Mouse (Mus musculus): Measurements from ENCODE around the gene Timm50. TPM values are rescaled to one million over a fixed set of nuclear protein-coding genes. Genes with fewer than 3 reads are reported as not detected.
A peak's percentile ranks its signal among the peaks of the same experiment; 100 is the strongest.

Timm50 gene
- polyA plus RNA-seq, 1 experiment, result 40.3 TPM

DNA sequence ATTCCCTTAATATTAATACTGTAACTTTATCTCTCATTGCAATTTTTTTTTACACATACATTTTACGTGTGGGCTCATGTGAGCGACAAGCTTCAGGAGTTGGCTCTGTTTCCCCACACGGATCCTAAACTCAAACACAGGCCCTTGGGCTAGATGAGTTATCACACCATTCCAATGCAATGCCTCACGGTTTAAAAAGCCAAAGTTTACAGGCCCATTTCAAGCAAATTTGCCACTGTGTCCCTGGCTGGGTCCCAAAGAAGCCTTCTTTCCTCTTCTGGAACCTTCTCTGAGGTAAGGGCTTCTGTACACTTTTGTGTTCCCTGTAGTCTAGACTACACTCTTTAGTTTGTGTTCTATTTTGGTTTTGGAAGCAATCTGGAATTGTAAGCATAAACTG lies 22.7 kb upstream of the Timm50 start:
- H3K4me1 ChIP-seq (ENCODE audit: control insufficient read depth, insufficient read depth, low read length), result peaks cover 7% of the 10 kb centered on the region
- TF ChIP-seq POLR2A (IDR thresholded peaks at IDR 0.05; ENCODE audit: low read depth, low read length), result no peak
- TF ChIP-seq CTCF (IDR thresholded peaks at IDR 0.05; ENCODE audit: borderline replicate concordance, insufficient read depth, low read length), result no peak
- H3K27ac ChIP-seq (ENCODE audit: insufficient read depth, low read length), result peak overlapping the region; percentile 72

GRCm38 (mm10) chr7:28328260-28328659 lies 16.4 kb upstream of the Timm50 start:
- Histone ChIP-seq H3K4me1 (ENCODE audit: control insufficient read depth, insufficient read depth, low read length) (no peaks in the 10 kb centered on the region; the same call in 1 of the 2 replicates), H3K27ac (ENCODE audit: insufficient read depth, low read length) (no peak overlapping the region), H3K4me3 (ENCODE audit: insufficient read depth, low read length) (no peak overlapping the region)
- no peak for TF ChIP-seq POLR2A (IDR thresholded peaks at IDR 0.05; ENCODE audit: low read depth, low read length)
- TF ChIP-seq CTCF (IDR thresholded peaks at IDR 0.05; ENCODE audit: borderline replicate concordance, insufficient read depth, low read length), result no peak

More for the DNA sequence above, 22.7 kb upstream of the Timm50 start:
- H3K4me3 ChIP-seq (ENCODE audit: insufficient read depth, low read length), result no peak overlapping the region

DNA sequence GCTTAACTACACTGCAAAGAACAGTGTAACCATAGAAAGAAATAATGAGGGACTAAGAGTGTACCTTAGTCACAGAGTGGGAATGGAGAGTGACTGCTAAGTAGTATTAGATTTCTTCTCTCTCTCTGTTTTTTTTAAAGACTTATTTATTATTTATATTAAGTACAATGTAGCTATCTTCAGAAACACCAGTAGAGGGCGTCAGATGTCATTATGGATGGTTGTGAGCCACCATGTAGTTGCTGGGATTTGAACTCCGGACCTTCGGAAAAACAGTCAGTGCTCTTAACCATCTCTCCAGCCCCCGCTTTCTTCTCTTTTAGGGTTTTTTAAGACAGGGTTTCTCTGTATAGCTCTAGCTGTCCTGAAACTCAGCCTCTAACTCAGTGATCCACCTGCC lies 14.6 kb upstream of the Timm50 start:
- Histone ChIP-seq H3K27ac (ENCODE audit: insufficient read depth, low read length) (no peak overlapping the region), H3K4me3 (ENCODE audit: insufficient read depth, low read length) (no peak overlapping the region), H3K4me1 (ENCODE audit: control insufficient read depth, insufficient read depth, low read length) (no peaks in the 10 kb centered on the region)
- TF ChIP-seq CTCF (IDR thresholded peaks at IDR 0.05; ENCODE audit: borderline replicate concordance, insufficient read depth, low read length) (no peak), POLR2A (IDR thresholded peaks at IDR 0.05; ENCODE audit: low read depth, low read length) (no peak)

DNA sequence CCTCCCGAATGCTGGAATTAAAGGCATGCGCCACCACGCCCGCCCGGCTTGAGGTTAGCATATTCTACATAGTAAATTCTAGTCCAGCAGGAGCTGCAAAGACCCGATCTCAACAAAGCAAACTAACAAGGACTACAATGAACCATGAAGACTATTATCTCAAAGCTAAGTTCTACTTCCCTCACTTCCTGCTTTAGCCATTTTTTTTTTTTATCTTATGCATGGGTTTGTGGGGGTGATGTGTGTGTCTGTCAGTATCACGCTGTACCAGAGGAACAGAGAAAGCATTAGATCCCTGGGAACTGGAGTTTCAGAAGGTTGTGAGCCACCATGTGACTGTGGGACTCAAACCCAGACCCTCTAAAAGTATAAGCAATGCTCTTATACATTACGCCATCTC lies 13.4 kb upstream of the Timm50 start:
- no peaks in the 10 kb centered on the region for H3K4me1 ChIP-seq (ENCODE audit: control insufficient read depth, insufficient read depth, low read length)
- TF ChIP-seq POLR2A (IDR thresholded peaks at IDR 0.05; ENCODE audit: low read depth, low read length) (no peak), CTCF (IDR thresholded peaks at IDR 0.05; ENCODE audit: borderline replicate concordance, insufficient read depth, low read length) (no peak)
- no peak overlapping the region for H3K4me3 ChIP-seq (ENCODE audit: insufficient read depth, low read length)
- no peak overlapping the region for H3K27ac ChIP-seq (ENCODE audit: insufficient read depth, low read length)

DNA sequence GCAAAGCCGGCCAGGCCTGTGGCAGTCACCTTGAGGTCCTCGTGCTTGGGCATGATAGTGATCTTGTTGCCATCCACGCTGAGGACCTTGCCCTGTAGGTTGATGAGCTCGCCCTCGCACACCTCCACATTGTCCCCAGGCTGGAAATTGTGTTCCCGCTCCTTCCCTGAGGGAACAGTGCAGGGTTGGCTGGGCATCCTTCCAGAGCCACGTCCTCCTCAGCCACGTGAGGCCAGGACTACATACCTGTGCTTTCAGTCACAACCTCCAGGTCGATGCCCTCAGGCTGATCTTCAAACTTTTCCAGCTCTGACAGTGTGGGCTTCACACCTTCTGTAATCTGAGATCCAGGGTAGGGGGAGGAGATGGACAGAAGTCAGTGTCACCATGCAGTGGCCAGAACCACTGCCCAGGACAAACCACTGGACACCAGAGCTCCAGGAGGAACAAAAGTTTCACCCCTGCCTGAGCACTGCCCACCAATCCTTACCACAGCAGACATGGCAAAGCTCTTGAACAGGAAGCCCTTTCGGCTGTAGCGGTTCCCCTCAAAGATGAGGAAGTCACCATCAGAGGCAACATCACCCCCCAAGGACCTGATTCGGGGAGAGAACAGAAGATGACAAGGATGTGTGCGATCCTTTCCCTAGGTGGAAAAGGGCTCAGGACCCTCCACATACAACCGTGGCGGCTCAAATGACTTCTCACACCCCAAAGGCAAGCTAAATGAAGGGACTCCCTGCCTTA lies 10.3 kb upstream of the Timm50 start:
- Histone ChIP-seq H3K27ac (ENCODE audit: insufficient read depth, low read length) (no peak overlapping the region), H3K4me3 (ENCODE audit: insufficient read depth, low read length) (no peak overlapping the region), H3K4me1 (ENCODE audit: control insufficient read depth, insufficient read depth, low read length) (no peaks in the 10 kb centered on the region)
- TF ChIP-seq POLR2A (IDR thresholded peaks at IDR 0.05; ENCODE audit: low read depth, low read length) (no peak), CTCF (IDR thresholded peaks at IDR 0.05; ENCODE audit: borderline replicate concordance, insufficient read depth, low read length) (no peak)

- H3K4me1 ChIP-seq (ENCODE audit: control insufficient read depth, insufficient read depth, low read length), result no peaks in the 10 kb centered on the region
- TF ChIP-seq CTCF (IDR thresholded peaks at IDR 0.05; ENCODE audit: borderline replicate concordance, insufficient read depth, low read length) (no peak), POLR2A (IDR thresholded peaks at IDR 0.05; ENCODE audit: low read depth, low read length) (no peak)
- no peak overlapping the region for H3K4me3 ChIP-seq (ENCODE audit: insufficient read depth, low read length)
- H3K27ac ChIP-seq (ENCODE audit: insufficient read depth, low read length), result no peak overlapping the region
Observed at GRCm38 (mm10) chr7:28318714-28319113, 6.8 kb upstream of the Timm50 start.

- H3K4me1 ChIP-seq (ENCODE audit: control insufficient read depth, insufficient read depth, low read length), result no peaks in the 10 kb centered on the region
- H3K4me3 ChIP-seq (ENCODE audit: insufficient read depth, low read length), result no peak overlapping the region
- TF ChIP-seq CTCF (IDR thresholded peaks at IDR 0.05; ENCODE audit: borderline replicate concordance, insufficient read depth, low read length) (no peak), POLR2A (IDR thresholded peaks at IDR 0.05; ENCODE audit: low read depth, low read length) (no peak)
- H3K27ac ChIP-seq (ENCODE audit: insufficient read depth, low read length), result no peak overlapping the region
Observed at GRCm38 (mm10) chr7:28318036-28318435, 6.2 kb upstream of the Timm50 start.

- Histone ChIP-seq H3K27ac (ENCODE audit: insufficient read depth, low read length) (no peak overlapping the region), H3K4me3 (ENCODE audit: insufficient read depth, low read length) (peak overlapping the region; percentile 82), H3K4me1 (ENCODE audit: control insufficient read depth, insufficient read depth, low read length) (no peaks in the 10 kb centered on the region)
- no peak for TF ChIP-seq POLR2A (IDR thresholded peaks at IDR 0.05; ENCODE audit: low read depth, low read length)
- TF ChIP-seq CTCF (IDR thresholded peaks at IDR 0.05; ENCODE audit: borderline replicate concordance, insufficient read depth, low read length), result no peak
Observed at GRCm38 (mm10) chr7:28311151-28311925, 534 bp downstream of the Timm50 start.

GRCm38 (mm10) chr7:28309737-28310136 lies 2.1 kb downstream of the Timm50 start:
- no peak overlapping the region for H3K4me3 ChIP-seq (ENCODE audit: insufficient read depth, low read length)
- TF ChIP-seq CTCF (IDR thresholded peaks at IDR 0.05; ENCODE audit: borderline replicate concordance, insufficient read depth, low read length) (no peak), POLR2A (IDR thresholded peaks at IDR 0.05; ENCODE audit: low read depth, low read length) (no peak)
- H3K4me1 ChIP-seq (ENCODE audit: control insufficient read depth, insufficient read depth, low read length), result no peaks in the 10 kb centered on the region
- no peak overlapping the region for H3K27ac ChIP-seq (ENCODE audit: insufficient read depth, low read length)

DNA sequence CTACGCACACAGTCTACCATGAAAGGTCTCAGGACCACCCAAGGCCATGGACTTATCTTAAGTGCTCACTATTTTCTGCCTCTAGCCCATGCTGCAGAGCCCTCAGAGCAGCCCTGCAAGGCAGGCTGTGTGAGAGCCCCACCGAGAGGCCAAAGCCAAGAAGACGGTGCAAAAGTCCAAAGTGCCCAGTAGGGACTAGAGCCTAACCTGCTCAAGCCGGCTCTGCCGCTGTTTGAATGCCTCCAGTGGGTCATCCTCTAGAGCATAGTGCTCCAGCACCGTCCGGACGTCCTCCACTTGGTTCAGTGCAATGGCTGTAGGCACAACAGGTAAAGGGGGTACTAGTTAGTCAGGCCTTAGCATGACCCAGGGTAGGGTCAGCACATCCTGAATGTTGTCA lies 5.7 kb downstream of the Timm50 start:
- TF ChIP-seq POLR2A (IDR thresholded peaks at IDR 0.05; ENCODE audit: low read depth, low read length) (no peak), CTCF (IDR thresholded peaks at IDR 0.05; ENCODE audit: borderline replicate concordance, insufficient read depth, low read length) (no peak)
- Histone ChIP-seq H3K4me3 (ENCODE audit: insufficient read depth, low read length) (no peak overlapping the region), H3K4me1 (ENCODE audit: control insufficient read depth, insufficient read depth, low read length) (no peaks in the 10 kb centered on the region), H3K27ac (ENCODE audit: insufficient read depth, low read length) (no peak overlapping the region)

Measured in embryonic fibroblast, embryonic 13.5 days (primary cell).